Mouse (Mus musculus) stomach, postnatal 0 days (tissue): Measurements from ENCODE around the gene Gm21970. TPM values are rescaled to one million over a fixed set of nuclear protein-coding genes. Genes with fewer than 3 reads are reported as not detected.

ENCODE experiments used
- ATAC-seq: fragments of 200-750 bp; cut with Nextera tagmentation; 2 replicates; pipeline ENCODE4 v1.8.0; 2017; ENCODE audit not compliant: low FRiP score, low TSS enrichment
- DNase-seq: peaks from one replicate; pipeline ENCODE4 v3.0.0-alpha.2; 2016; ENCODE audit warnings: low spot score
- H3K27ac ChIP-seq: fragments of 300-500 bp; sonication (generic); replicated peaks from 2 replicates; pipeline ENCODE4 v1.5.1; 2014; ENCODE audit warnings: mild to moderate bottlenecking, control low read depth
- H3K27me3 ChIP-seq: fragments of 300-500 bp; sonication (generic); 2 replicates; pipeline ENCODE4 v1.6.1; 2014; ENCODE audit warnings: low read length; ENCODE audit not compliant: control insufficient read depth, insufficient read depth
- H3K36me3 ChIP-seq: fragments of 300-500 bp; sonication (generic); 2 replicates; pipeline ENCODE4 v1.6.1; 2014; ENCODE audit warnings: low read length, mixed read lengths; ENCODE audit not compliant: control insufficient read depth, insufficient read depth
- H3K4me1 ChIP-seq: fragments of 300-500 bp; sonication (generic); replicated peaks from 2 replicates; pipeline ENCODE4 v1.6.1; 2014; ENCODE audit warnings: antibody characterized with exemption; ENCODE audit not compliant: control insufficient read depth, insufficient read depth
- H3K4me2 ChIP-seq: fragments of 300-500 bp; sonication (generic); replicated peaks from 2 replicates; pipeline ENCODE4 v1.6.1; 2014; ENCODE audit warnings: low read depth, mild to moderate bottlenecking, control low read depth, moderate library complexity
- H3K4me3 ChIP-seq: fragments of 300-500 bp; sonication (generic); 2 replicates; pipeline ENCODE4 v1.5.1; 2014; ENCODE audit warnings: low read depth, low read length, control low read depth
- H3K9ac ChIP-seq: fragments of 300-500 bp; sonication (generic); 2 replicates; pipeline ENCODE4 v1.6.1; 2014; ENCODE audit warnings: mild to moderate bottlenecking, low read length, control low read depth, mixed read lengths
- H3K9me3 ChIP-seq: fragments of 300-500 bp; sonication (generic); 2 replicates; pipeline ENCODE4 v1.6.1; 2016; ENCODE audit warnings: low read length; ENCODE audit not compliant: control insufficient read depth
- CTCF ChIP-seq: IDR thresholded peaks from 2 replicates; pipeline ENCODE4 v1.5.1; 2016; ENCODE audit warnings: antibody characterized with exemption, low read depth, mild to moderate bottlenecking, moderate library complexity
- EP300 ChIP-seq: optimal IDR thresholded peaks from 2 replicates; pipeline ENCODE3; 2016; ENCODE audit warnings: antibody characterized with exemption
- WGBS: fragments of 180-500 bp; shearing (Covaris S2); extraction: QIAGEN DNeasy Blood & Tissue Kit; methylation state at CpG from one replicate; pipeline ENCODE4 v1.1.7; 2014; 5-methylcytosine and 5-hydroxymethylcytosine counted together
- polyA plus RNA-seq: library from polyadenylated mRNA; unstranded; fragments of >200 nt; fragmentation: Nextera tagmentation; extraction: Ambion mirVana; gene quantifications from 2 replicates; pipeline ENCODE4 v1.2.1, GENCODE M21; 2015

Gene Gm21970
- polyA plus RNA-seq, 1 experiment from 2014 or later = not detected

DNA sequence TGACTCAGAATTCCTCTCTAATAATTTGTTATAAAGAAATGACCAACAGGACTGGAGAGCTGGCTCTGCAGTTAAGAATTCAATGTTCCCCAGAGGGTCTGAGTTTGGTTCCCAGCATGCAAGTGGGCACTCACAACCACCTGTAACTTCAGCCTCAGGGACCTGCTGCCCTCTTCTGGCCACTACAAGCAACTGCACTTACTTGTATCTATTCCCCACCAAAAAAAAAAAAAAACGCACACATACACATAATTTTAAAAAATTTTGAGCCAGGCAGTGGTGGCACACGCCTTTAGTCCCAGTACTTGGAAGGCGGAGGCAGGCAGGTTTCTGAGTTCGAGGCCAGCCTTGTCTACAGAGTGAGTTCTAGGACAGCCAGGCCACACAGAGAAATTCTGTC is 1.4 kb upstream of the Gm21970 start:
- DNase-seq = no peak
- TF ChIP-seq EP300 (no peak), CTCF (peak; percentile 67)

DNA sequence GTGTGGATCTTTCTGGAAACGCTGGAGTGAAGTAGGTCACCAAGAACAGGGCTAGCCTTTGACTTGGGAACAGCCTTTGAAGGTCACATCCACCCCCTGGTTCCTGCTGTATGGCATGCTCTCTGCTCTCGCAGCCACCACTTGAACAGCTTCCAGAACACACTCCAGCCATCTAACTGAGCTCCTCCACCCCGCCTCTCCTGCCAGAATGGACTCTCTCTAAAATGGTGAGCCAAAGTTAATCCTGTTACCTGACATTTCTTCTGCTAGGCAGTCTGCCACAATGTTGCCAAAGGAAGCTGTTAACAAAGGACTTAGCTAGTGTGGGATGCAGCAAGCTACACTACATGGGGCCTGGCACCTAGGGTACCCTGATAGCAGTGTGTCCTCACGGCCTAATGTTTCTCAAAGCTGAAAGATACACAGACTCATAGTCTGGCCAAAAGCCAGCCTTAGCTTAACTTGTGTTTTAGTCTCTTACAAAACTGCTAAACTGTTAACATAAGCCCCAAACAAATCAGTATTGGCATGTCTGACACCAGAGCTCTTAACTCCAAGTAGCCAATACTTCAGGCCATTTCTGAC is 3.4 kb downstream of the Gm21970 start:
- Histone ChIP-seq H3K4me3 (no peak overlapping the region), H3K27me3 (no peaks in the 10 kb centered on the region), H3K4me1 (no peaks in the 10 kb centered on the region), H3K9ac (no peak overlapping the region), H3K27ac (no peak overlapping the region), H3K9me3 (no peaks in the 10 kb centered on the region), H3K36me3 (peaks cover 6% of the 10 kb centered on the region), H3K4me2 (no peak overlapping the region)
- ATAC-seq (no peak), DNase-seq (no peak)
- 45% methylated on average over 4 of the region's 4 CpGs for WGBS
- no peak for TF ChIP-seq EP300
- no peak for TF ChIP-seq CTCF

More for the DNA sequence above, 1.4 kb upstream of the Gm21970 start:
- Histone ChIP-seq H3K9me3 (no peaks in the 10 kb centered on the region), H3K9ac (no peak overlapping the region), H3K36me3 (peaks cover 13% of the 10 kb centered on the region), H3K4me3 (no peak overlapping the region), H3K27me3 (no peaks in the 10 kb centered on the region), H3K4me1 (no peaks in the 10 kb centered on the region), H3K27ac (no peak overlapping the region), H3K4me2 (no peak overlapping the region)
- no peak for ATAC-seq
- 91% methylated on average over 4 of the region's 4 CpGs for WGBS

GRCm38 (mm10) chr16:91395633-91396392 is 4.3 kb downstream of the Gm21970 start:
- Histone ChIP-seq H3K4me2 (no peak overlapping the region), H3K4me1 (no peaks in the 10 kb centered on the region), H3K9me3 (no peaks in the 10 kb centered on the region), H3K27ac (no peak overlapping the region), H3K27me3 (no peaks in the 10 kb centered on the region), H3K4me3 (no peak overlapping the region), H3K9ac (no peak overlapping the region), H3K36me3 (peaks cover 6% of the 10 kb centered on the region)
- 64% methylated on average over 8 of the region's 8 CpGs for WGBS
- no peak for TF ChIP-seq CTCF
- no peak for TF ChIP-seq EP300
- ATAC-seq = no peak
- DNase-seq = no peak

DNA sequence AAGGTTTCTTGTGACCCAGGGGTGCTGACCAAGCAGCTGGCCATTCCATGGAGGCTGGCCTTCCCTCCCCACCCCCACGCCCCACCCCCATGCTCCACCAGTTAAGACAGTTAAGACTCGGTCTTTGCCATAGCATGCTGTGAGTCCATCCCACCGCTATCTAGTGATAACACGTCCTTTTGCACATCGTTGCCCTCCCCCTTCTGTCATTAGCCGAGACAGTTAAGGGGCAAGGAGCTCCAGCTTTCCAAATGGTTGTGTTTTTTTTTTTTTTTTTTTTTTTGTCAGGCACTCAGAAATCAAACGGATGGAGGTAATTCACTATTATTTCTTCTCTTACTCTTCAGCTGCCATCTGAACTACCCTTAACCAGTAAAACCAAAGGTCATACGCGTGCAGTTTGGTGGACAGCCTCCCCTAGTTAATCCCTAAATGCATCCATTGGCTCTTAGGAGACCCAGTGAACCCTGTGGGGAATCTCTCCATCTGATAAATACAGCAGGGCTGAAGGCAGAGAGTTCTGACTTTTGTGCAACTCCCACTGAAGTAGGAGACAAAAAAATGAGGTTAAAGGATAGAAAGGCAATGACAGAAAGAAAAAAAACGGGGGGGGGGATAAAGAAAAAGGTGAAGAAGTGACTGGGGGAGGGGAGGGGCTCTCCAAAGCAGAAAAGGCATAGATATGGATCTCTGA is 5.5 kb downstream of the Gm21970 start:
- DNase-seq (no peak), ATAC-seq (no peak)
- Histone ChIP-seq H3K9ac (no peak overlapping the region), H3K9me3 (no peaks in the 10 kb centered on the region), H3K27me3 (no peaks in the 10 kb centered on the region), H3K4me1 (no peaks in the 10 kb centered on the region), H3K27ac (no peak overlapping the region), H3K4me3 (no peak overlapping the region), H3K4me2 (no peak overlapping the region), H3K36me3 (peaks cover 6% of the 10 kb centered on the region)
- 77% methylated on average over 10 of the region's 10 CpGs for WGBS
- TF ChIP-seq EP300 (no peak), CTCF (no peak)

DNA sequence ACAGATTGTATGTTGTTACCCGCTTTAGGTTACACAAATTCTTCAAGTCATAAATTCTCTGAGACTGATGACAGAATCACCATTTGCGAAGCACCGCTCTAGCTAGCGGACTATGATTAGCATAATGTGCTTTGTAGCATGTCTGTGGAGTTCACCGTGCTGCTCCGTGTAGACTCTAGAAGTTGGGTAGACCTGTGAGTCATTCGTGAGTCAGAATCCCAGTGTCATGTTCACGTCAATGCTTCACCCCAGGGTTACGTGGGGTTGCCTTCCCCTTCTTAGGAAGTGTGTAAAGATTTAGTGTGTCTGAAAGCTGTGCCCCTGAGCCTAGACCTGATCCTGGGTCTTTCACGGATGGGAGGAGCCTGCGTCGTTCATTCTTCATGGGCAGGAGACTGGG is 6.5 kb downstream of the Gm21970 start:
- Histone ChIP-seq H3K36me3 (peaks cover 2% of the 10 kb centered on the region; the same call in 1 of the 2 replicates), H3K27ac (no peak overlapping the region), H3K4me3 (no peak overlapping the region), H3K9ac (no peak overlapping the region), H3K4me1 (no peaks in the 10 kb centered on the region), H3K9me3 (no peaks in the 10 kb centered on the region), H3K4me2 (no peak overlapping the region), H3K27me3 (no peaks in the 10 kb centered on the region)
- TF ChIP-seq CTCF = no peak
- TF ChIP-seq EP300 = no peak
- WGBS = 80% methylated on average over 12 of the region's 12 CpGs
- DNase-seq = no peak
- no peak; the same call in 1 of the 2 replicates for ATAC-seq

- H3K4me2 ChIP-seq = no peak overlapping the region
- WGBS = 91% methylated on average over 7 of the region's 7 CpGs
- TF ChIP-seq EP300 (no peak), CTCF (no peak)
- no peaks in the 10 kb centered on the region for H3K36me3 ChIP-seq
- no peaks in the 10 kb centered on the region for H3K4me1 ChIP-seq
- ATAC-seq = no peak
- H3K27me3 ChIP-seq = no peaks in the 10 kb centered on the region
- DNase-seq = no peak
- H3K9ac ChIP-seq = no peak overlapping the region
- no peaks in the 10 kb centered on the region for H3K9me3 ChIP-seq
- H3K27ac ChIP-seq = no peak overlapping the region
- no peak overlapping the region for H3K4me3 ChIP-seq
These were observed 7.4 kb downstream of the Gm21970 start for GRCm38 (mm10) chr16:91398944-91399343.
